Mouse (Mus musculus): ENCODE data around the gene Sema7a.

GRCm38 (mm10) chr9:57912571-57912970 is 27.3 kb upstream of the Sema7a start:
- no peak for TF ChIP-seq CTCF (IDR thresholded peaks at IDR 0.05; ENCODE audit: borderline replicate concordance, extremely low read depth, insufficient read depth, insufficient read length)
- no peak for TF ChIP-seq POLR2A (IDR thresholded peaks at IDR 0.05; ENCODE audit: borderline replicate concordance, extremely low read depth, insufficient read depth, insufficient read length, poor library complexity, severe bottlenecking)

Measured in brain, embryonic 14.5 days (tissue).